Mouse (Mus musculus) kidney, embryonic 15.5 days (tissue): ENCODE measurements around the gene Rbfox2. TPM values are rescaled to one million over a fixed set of nuclear protein-coding genes. Genes with fewer than 3 reads are reported as not detected.

Experiments
- ATAC-seq: fragments of 200-750 bp; cut with Nextera tagmentation; replicated peaks from 2 replicates; pipeline ENCODE4 v1.8.0; 2017; ENCODE audit warnings: moderate TSS enrichment; ENCODE audit not compliant: low FRiP score
- H3K27ac ChIP-seq: fragments of 300-500 bp; sonication (generic); 2 replicates; pipeline ENCODE4 v1.5.1; 2015; ENCODE audit warnings: mild to moderate bottlenecking, inconsistent platforms
- H3K27me3 ChIP-seq: fragments of 300-500 bp; sonication (generic); 2 replicates; pipeline ENCODE4 v1.6.1; 2015; ENCODE audit warnings: inconsistent platforms
- H3K36me3 ChIP-seq: fragments of 300-500 bp; sonication (generic); 2 replicates; pipeline ENCODE4 v1.6.1; 2015; ENCODE audit warnings: inconsistent platforms
- H3K4me1 ChIP-seq: fragments of 300-500 bp; sonication (generic); 2 replicates; pipeline ENCODE4 v1.6.1; 2015; ENCODE audit warnings: inconsistent platforms
- H3K4me2 ChIP-seq: fragments of 300-500 bp; sonication (generic); 2 replicates; pipeline ENCODE4 v1.6.1; 2015; ENCODE audit warnings: moderate library complexity, mild to moderate bottlenecking, inconsistent platforms
- H3K4me3 ChIP-seq: fragments of 300-500 bp; sonication (generic); replicated peaks from 2 replicates; pipeline ENCODE4 v1.5.1; 2015; ENCODE audit warnings: mild to moderate bottlenecking, inconsistent platforms
- H3K9ac ChIP-seq: fragments of 300-500 bp; sonication (generic); 2 replicates; pipeline ENCODE4 v1.6.1; 2015; ENCODE audit warnings: mild to moderate bottlenecking, inconsistent platforms
- H3K9me3 ChIP-seq: fragments of 300-500 bp; sonication (generic); replicated peaks from 2 replicates; pipeline ENCODE4 v1.6.1; 2016; ENCODE audit warnings: inconsistent platforms
- WGBS: fragments of 180-500 bp; shearing (Covaris S2); methylation state at CpG from one replicate; pipeline ENCODE4 v1.1.7; 2015; ENCODE audit warnings: mixed read lengths; 5-methylcytosine and 5-hydroxymethylcytosine counted together
- polyA plus RNA-seq: library from polyadenylated mRNA; unstranded; fragments of >200 nt; fragmentation: Nextera tagmentation; extraction: Ambion mirVana; gene quantifications from 2 replicates; pipeline ENCODE4 v1.2.1, GENCODE M21; 2015

The Rbfox2 gene
- polyA plus RNA-seq, 1 experiment from 2014 or later = 47.7 TPM

DNA sequence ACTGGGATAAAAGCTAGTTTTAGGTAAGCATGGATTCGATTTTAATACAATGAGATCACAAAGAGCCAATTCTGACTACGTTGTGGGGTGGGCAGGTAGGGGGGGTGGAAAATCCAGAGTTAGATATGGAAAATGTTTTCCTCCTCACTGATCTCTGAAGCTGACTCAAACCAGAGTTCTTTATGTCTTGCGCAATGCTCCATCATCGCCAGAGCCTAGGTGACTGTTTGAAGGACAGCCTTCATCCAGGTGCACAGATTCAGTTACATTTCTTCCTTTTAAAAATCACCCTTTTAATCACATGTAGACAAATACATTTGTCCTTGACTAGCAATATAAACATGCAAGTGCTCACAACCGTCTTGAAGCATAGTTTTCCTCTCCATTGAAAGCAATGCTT is 62.2 kb downstream of the Rbfox2 start:
- Histone ChIP-seq H3K9me3 (no peaks in the 10 kb centered on the region), H3K36me3 (no peaks in the 10 kb centered on the region), H3K4me2 (no peak overlapping the region), H3K9ac (no peak overlapping the region), H3K4me1 (peaks cover 31% of the 10 kb centered on the region), H3K27me3 (no peaks in the 10 kb centered on the region), H3K4me3 (no peak overlapping the region), H3K27ac (no peak overlapping the region)
- ATAC-seq = no peak
- WGBS = 84% methylated on average over 5 of the region's 5 CpGs

DNA sequence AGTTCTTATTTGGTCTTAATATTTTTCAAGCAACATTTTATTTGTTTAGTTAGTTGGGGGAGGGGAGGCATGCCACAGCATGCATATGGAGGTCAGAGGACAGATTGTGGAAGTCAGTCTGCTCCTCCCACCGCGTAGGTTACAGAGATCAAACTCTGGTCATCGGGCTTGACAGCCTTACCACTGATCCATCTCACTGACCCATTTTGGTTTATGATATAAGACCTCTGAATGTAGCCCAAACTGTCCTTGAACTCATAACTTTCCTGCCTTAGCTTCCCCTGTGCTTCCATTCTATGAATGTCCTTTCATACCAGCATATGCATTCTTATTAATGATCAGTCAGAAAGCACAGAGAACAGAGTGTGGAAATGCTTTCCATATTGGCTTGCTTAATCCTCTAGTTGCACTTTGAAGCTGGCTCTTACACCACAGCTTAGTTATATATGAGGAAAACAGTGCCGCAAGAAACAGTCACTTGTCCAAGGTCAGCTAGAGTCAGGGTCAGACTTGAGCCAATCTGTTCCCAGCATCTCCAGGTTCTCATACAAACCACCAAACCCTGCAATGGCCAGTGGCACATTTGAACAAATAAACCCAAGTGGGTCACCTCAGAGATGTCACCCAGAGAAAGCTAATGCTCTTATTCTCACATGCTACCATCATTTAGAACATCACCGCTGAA is 62.8 kb downstream of the Rbfox2 start:
- WGBS = 82% methylated on average over 5 of the region's 5 CpGs
- H3K4me1 ChIP-seq = peaks cover 31% of the 10 kb centered on the region
- ATAC-seq = no peak
- no peaks in the 10 kb centered on the region for H3K36me3 ChIP-seq
- H3K9ac ChIP-seq = no peak overlapping the region
- no peak overlapping the region for H3K4me2 ChIP-seq
- no peaks in the 10 kb centered on the region for H3K27me3 ChIP-seq
- no peak overlapping the region for H3K27ac ChIP-seq
- H3K4me3 ChIP-seq = no peak overlapping the region
- no peaks in the 10 kb centered on the region for H3K9me3 ChIP-seq

DNA sequence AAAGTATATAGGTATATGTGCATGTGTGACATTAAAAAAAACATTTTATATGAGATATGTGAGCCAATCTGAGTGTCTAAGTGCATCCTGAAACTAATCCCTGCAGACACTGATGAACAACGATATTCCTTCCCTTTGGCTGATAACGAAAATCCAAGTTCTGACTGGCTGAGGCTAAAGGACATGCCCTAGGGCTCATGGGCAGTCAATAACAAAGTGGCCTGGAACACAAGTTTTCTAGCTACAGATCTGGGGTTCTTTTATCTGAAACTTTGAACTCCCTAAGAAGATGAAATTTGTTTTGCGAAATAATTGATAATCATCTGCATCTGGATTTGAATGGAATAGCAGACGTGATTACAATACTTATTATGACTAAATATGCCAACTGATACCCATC is 66.2 kb downstream of the Rbfox2 start:
- H3K4me2 ChIP-seq = no peak overlapping the region
- H3K4me3 ChIP-seq = no peak overlapping the region
- 75% methylated on average over 4 of the region's 4 CpGs for WGBS
- H3K36me3 ChIP-seq = no peaks in the 10 kb centered on the region
- H3K9ac ChIP-seq = no peak overlapping the region
- no peak for ATAC-seq
- no peaks in the 10 kb centered on the region for H3K9me3 ChIP-seq
- H3K4me1 ChIP-seq = peaks cover 28% of the 10 kb centered on the region
- H3K27me3 ChIP-seq = no peaks in the 10 kb centered on the region
- no peak overlapping the region for H3K27ac ChIP-seq

DNA sequence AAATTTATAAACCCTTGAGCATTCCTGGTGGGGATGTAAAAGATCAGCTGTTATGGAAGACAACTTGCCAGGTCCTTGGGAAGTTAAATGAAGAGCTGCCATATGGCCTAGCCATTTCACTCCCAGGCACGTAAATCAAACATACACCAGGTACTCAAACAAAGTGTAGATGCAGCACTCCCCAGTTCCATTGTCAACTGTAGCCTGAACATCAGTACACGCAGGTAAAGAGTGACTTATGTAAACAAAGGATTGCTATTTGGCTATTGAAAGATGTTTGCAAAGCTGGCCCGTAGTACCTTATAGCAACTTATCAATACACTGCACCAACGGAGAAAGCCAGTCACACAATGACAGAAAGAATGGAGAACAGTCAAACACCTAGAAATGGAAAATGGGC is 67.2 kb downstream of the Rbfox2 start:
- H3K9ac ChIP-seq = no peak overlapping the region
- no peaks in the 10 kb centered on the region for H3K27me3 ChIP-seq
- WGBS = 86% methylated on average over 4 of the region's 4 CpGs
- no peak overlapping the region for H3K4me2 ChIP-seq
- ATAC-seq = no peak
- H3K4me3 ChIP-seq = no peak overlapping the region
- no peak overlapping the region for H3K27ac ChIP-seq
- no peaks in the 10 kb centered on the region for H3K36me3 ChIP-seq
- no peaks in the 10 kb centered on the region for H3K9me3 ChIP-seq
- H3K4me1 ChIP-seq = peaks cover 31% of the 10 kb centered on the region

DNA sequence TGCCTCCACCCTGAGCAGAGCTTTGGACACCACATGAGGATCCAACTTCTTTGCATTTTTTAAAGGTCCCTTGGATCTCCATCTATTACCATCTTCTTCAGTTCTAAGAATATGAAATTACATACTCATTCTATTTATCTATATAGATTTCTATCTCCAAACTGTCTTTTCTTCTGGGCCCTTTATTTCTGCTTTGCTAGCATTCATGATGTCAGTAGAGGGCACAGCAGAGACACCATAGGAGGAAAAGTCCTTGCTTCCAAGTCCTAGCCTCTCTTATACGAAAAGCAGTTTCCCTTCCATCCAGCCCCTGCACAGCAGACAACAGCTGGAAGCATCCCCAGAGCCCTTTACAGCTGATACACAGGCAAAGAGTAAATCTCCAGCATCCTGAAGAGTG is 69.1 kb downstream of the Rbfox2 start:
- ATAC-seq = no peak
- no peaks in the 10 kb centered on the region for H3K27me3 ChIP-seq
- H3K36me3 ChIP-seq = no peaks in the 10 kb centered on the region
- H3K4me2 ChIP-seq = no peak overlapping the region
- no peak overlapping the region for H3K4me3 ChIP-seq
- no peak overlapping the region for H3K9ac ChIP-seq
- no peaks in the 10 kb centered on the region for H3K9me3 ChIP-seq
- H3K27ac ChIP-seq = no peak overlapping the region
- H3K4me1 ChIP-seq = peaks cover 29% of the 10 kb centered on the region
- WGBS = 43% methylated on average over 1 of the region's 1 CpGs

DNA sequence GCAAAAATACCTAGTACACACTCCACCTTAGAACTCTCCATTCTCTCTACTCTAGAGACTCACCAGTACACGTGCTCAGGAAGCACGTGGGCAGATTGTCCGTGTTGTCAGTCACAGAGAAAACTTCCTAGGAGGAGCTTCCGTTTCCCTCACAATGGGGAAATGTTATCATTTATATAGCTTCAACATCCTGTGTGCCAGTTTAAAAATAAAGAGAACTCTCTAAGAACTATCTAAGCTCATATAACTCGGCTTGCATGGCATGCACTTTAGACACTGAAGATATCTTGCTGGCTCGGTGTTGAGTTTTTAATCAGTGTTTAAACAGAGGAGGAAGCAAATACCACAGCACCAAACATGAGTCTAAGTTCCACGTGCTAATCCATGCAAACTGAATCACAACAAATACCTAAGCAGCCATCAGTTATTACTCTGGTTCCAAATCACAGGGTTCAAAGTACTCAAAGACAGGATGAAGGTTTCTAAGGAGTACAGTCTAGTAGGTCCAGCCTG is 70.7 kb downstream of the Rbfox2 start:
- H3K4me2 ChIP-seq = no peak overlapping the region
- H3K36me3 ChIP-seq = no peaks in the 10 kb centered on the region
- 0 out of 2 replicates have a peak overlapping the region, but pooled peaks have one; percentile 41 for H3K27ac ChIP-seq
- 67% methylated on average over 7 of the region's 7 CpGs for WGBS
- H3K4me1 ChIP-seq = peaks cover 29% of the 10 kb centered on the region
- H3K4me3 ChIP-seq = no peak overlapping the region
- H3K9me3 ChIP-seq = no peaks in the 10 kb centered on the region
- no peak for ATAC-seq
- no peaks in the 10 kb centered on the region for H3K27me3 ChIP-seq
- no peak overlapping the region for H3K9ac ChIP-seq

DNA sequence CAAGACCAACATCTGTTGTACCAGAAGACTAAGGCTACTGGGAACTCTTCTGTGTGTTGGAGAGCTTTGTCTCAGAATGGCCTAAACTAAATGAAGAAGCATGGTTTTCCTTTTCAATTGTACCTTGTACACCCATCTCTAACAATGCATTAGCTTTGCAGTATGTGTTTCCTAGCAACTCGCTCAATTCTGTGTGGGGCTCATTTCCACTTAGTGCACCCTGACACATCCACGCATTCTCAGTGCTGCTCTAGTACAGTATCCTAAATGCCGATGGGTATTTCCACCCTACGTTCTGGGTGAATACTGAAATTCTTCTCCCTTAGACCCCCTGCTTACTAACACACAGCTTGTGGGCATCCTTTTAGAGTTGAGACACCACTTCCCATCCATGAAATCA is 71.3 kb downstream of the Rbfox2 start:
- Histone ChIP-seq H3K36me3 (no peaks in the 10 kb centered on the region), H3K4me3 (no peak overlapping the region), H3K27ac (0 out of 2 replicates have a peak overlapping the region, but pooled peaks have one; percentile 9), H3K27me3 (no peaks in the 10 kb centered on the region), H3K4me2 (no peak overlapping the region), H3K9ac (no peak overlapping the region), H3K9me3 (no peaks in the 10 kb centered on the region), H3K4me1 (peaks cover 29% of the 10 kb centered on the region)
- no peak for ATAC-seq
- WGBS = 91% methylated on average over 4 of the region's 4 CpGs

DNA sequence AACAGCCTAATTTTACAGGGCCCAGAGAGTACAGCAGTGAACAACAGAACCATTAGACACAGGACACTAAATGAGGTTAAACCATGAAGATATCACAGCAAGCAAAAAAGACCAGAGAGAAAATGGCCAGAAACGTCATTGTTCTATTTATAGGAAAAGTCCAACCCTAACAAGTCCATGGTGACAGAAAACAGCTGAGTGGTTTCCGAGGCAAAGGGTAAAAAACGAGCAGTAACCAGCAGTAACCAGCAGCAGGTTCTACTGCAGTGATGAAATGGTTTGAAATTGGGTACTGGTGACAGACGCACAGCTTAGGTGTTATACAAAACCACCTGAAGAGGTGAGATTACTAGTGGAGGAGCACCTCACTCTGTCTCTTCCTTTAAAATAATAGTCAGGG is 72.5 kb downstream of the Rbfox2 start:
- Histone ChIP-seq H3K9me3 (no peaks in the 10 kb centered on the region), H3K4me2 (no peak overlapping the region), H3K27ac (no peak overlapping the region), H3K4me1 (peaks cover 35% of the 10 kb centered on the region), H3K27me3 (no peaks in the 10 kb centered on the region), H3K36me3 (no peaks in the 10 kb centered on the region), H3K9ac (no peak overlapping the region), H3K4me3 (no peak overlapping the region)
- WGBS = 53% methylated on average over 4 of the region's 4 CpGs
- ATAC-seq = no peak

DNA sequence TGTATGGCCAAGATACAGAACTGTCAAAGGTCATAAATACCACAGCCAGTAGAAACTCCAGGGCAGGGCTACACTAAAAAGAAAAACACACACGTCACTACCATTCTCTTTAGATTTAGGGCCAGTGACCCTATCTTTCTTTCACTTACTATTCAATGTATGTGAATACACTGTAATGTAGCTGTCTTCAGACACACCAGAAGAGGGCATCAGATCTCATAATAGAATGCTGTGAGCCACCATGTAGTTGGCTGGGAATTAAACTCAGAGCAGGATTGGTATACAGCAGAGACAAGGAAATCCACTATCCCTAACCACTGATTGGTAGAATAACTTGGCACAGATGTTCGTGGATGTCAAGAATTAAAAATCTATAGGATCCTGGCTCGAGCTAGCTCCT is 76.7 kb downstream of the Rbfox2 start:
- no peak overlapping the region for H3K4me3 ChIP-seq
- no peak for ATAC-seq
- 67% methylated on average over 3 of the region's 3 CpGs for WGBS
- no peak overlapping the region for H3K4me2 ChIP-seq
- H3K36me3 ChIP-seq = no peaks in the 10 kb centered on the region
- H3K4me1 ChIP-seq = peaks cover 27% of the 10 kb centered on the region
- H3K27ac ChIP-seq = no peak overlapping the region
- no peaks in the 10 kb centered on the region for H3K9me3 ChIP-seq
- H3K27me3 ChIP-seq = no peaks in the 10 kb centered on the region
- no peak overlapping the region for H3K9ac ChIP-seq

DNA sequence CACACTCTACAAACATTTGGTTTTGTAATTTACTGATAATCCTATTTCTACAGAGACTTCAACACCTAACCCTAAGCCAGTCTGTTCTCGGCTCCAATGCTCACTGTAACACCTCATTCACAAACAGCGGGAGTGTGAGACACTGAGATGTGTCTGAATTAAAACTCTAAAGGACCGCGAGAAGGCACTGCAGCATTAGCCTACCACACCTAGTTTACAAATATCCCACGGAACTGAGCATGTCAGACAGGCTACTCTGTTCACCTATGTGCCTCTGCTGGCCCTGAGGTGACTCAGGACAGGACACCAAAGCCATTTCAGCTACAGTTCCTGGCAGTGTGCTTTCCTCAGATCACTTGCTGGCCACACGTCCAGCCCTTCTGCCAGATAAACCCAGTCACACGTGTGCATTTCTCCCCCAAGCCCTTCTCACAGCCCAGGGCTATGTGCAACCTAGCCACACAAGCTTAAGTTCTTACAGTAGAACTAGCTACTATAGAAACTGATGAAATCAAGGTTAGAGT is 79.9 kb downstream of the Rbfox2 start:
- Histone ChIP-seq H3K4me3 (no peak overlapping the region), H3K4me2 (no peak overlapping the region), H3K9ac (no peak overlapping the region), H3K27ac (no peak overlapping the region), H3K27me3 (no peaks in the 10 kb centered on the region), H3K36me3 (no peaks in the 10 kb centered on the region), H3K4me1 (peaks cover 14% of the 10 kb centered on the region), H3K9me3 (no peaks in the 10 kb centered on the region)
- 72% methylated on average over 7 of the region's 7 CpGs for WGBS
- no peak for ATAC-seq

DNA sequence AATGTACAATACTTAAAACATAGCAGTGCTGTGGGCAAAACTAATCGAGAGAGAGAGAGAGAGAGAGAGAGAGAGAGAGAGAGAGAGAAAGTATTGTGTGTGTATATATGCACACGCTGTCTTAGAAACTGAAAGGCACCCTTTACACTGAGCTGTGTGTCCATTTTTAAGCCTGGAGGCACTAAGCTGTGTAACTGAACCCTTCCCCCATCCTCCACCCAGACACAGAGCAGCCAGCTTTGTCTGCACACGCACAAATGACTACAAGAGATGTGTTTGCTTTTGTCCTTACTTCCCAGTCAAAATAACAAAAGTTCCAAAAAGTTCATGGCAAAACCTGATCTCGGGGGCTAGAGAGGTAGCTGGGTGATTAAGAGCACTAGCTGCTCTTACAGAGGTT is 80.9 kb downstream of the Rbfox2 start:
- H3K9ac ChIP-seq = no peak overlapping the region
- no peak overlapping the region for H3K4me2 ChIP-seq
- H3K4me3 ChIP-seq = no peak overlapping the region
- H3K27ac ChIP-seq = no peak overlapping the region
- H3K36me3 ChIP-seq = no peaks in the 10 kb centered on the region
- no peaks in the 10 kb centered on the region for H3K9me3 ChIP-seq
- 63% methylated on average over 4 of the region's 4 CpGs for WGBS
- peaks cover 14% of the 10 kb centered on the region for H3K4me1 ChIP-seq
- H3K27me3 ChIP-seq = no peaks in the 10 kb centered on the region
- ATAC-seq = no peak

DNA sequence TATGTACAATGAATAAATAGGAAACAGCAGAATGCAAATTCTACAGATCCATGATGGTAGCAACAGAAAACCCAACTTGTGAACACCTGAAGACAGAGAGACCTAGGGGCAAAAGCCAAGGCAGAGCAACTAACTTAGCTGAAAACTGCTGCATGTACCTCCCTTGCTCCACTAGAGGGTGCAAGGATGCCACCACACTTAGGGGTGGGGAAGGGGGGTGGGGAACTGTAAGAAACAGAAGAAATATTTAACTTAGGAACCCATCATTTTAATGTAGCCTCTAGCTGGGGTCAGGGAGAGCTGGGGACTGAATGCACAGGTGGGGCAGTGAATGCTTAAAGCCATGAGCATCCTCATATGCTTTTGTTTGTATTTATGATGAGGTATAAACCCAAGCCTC is 81.5 kb downstream of the Rbfox2 start:
- Histone ChIP-seq H3K4me1 (peaks cover 20% of the 10 kb centered on the region), H3K36me3 (no peaks in the 10 kb centered on the region), H3K9ac (no peak overlapping the region), H3K9me3 (no peaks in the 10 kb centered on the region), H3K27ac (no peak overlapping the region), H3K4me2 (no peak overlapping the region), H3K27me3 (no peaks in the 10 kb centered on the region), H3K4me3 (no peak overlapping the region)
- no peak for ATAC-seq

DNA sequence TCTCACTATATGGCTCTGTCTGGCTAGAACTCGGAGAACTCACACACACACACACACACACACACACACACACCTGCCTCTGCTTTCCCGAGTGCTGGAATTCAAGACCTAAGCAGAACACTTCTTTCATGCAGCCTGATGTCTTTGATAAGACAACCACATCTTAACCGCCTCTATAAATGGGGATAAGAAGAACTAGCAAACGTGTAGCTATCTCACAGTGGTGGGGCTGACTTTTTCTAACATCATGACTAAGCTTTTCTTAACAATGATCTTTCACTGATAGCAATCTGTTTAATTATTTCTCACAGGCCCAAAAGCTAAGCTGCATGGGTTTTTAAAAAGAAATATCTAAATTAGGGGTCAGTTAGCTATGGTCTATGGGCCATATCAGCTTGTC is 86.0 kb downstream of the Rbfox2 start:
- Histone ChIP-seq H3K4me1 (peaks cover 43% of the 10 kb centered on the region), H3K27me3 (no peaks in the 10 kb centered on the region), H3K27ac (0 out of 2 replicates have a peak overlapping the region, but pooled peaks have one; percentile 37), H3K36me3 (no peaks in the 10 kb centered on the region), H3K9ac (no peak overlapping the region), H3K9me3 (no peaks in the 10 kb centered on the region), H3K4me3 (no peak overlapping the region), H3K4me2 (no peak overlapping the region)
- 78% methylated on average over 4 of the region's 4 CpGs for WGBS
- ATAC-seq = no peak
